Mouse (Mus musculus) yolk sac, embryonic 10.5 days (tissue): ENCODE results near the gene Golga5.

Experiments used
- DNase-seq: peaks from one replicate; pipeline ENCODE4 v3.0.0-alpha.2; 2017; ENCODE audit warnings: low spot score

The Golga5 gene

DNA sequence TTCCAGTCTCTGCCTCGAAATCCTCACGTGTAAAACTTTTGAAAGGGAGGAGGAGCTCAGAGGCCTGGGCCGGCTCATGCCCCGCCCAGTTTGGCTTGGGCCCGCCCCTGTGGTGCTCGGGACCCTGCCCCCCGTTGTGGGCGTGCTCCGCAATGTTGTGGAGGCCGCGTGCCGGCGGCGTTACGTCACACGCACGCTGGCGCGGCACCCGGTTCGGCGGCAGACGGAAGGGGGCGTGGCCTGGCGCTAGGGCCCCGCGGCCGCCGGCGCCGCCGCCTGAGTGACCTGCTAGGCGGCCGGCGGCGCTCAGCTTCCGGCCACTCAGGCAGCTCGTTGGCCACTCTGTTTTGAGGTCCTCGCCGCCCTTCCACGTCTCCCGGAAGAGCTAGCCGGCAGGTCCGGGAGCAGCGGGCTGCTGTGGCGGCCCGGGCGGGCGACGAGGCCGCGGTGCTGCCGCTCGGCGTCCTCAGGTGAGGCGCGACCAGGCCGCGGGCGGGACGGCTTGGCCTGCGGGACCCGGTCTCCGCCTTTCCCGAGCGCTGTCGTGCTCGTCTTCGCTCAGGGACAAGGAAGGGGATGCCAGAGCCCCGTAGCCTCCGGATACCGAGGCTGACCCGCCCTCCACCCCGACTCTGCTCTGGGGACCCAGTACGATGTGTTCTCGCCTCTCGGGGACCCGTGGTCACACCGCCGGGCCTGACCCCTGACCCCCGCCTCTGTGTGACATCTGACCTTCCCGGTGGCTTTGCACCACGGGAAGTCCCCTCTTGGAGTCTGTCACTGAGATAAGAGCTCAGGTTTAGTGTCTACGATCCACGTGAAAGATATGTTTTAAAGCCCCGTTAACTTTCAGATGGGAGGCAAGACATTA is at the start of gene Golga5:
TSS of gene Golga5 (plus strand) at position 242 of the 871 bp plus-strand sequence.
- DNase-seq, result peak; percentile 96

DNA sequence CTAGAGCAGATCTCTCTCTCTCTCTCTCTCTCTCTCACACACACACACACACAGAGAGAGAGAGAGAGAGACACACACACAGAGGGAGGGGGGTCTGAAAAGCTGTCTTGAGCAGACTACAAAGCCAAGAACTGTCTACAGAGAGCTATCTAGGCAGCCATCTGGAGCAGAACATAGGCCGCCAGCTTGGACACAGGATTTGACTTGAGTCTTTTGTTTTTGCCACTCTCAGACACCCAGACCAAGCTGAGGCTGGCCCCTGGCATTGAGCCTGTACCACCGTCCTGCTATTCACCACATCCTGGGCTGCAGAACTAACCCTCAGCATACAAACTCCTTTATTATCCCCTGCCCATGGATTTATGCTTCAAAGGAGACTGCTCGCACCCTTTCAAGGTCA is 49.4 kb upstream of the Golga5 start:
- no peak for DNase-seq

DNA sequence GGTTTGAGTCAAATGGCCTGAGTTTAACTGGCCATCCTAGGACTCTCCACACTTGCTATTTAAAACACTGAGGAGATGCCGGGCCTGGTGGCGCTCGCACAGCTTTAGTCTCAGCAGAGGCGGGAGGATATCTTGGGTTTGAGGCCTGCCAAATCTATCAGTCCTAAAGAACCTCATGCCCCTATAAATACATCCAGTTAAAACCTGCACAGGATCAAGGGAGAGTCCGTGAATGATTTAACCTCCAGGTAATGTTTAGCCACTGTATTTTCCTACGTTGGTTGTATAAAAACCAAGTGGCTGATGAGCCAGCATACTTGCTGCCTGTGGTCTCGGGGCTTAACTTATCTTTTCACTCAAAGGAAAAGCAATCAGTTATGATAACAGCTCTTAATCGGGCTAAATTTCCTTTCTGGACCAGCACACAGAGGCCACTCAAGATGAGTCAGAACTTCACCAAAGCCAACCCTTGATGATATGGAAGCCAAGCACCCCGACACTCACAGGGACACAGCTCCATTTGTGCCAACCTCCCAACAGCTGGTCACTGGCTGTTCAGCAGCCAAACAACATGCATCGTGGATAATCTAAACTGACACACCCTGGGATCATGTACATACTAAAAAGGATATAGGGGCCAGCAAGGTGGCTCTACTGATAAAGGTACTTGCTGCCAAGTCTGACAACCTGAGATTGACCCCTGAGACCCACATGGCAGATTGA is 48.6 kb upstream of the Golga5 start:
- no peak for DNase-seq

DNA sequence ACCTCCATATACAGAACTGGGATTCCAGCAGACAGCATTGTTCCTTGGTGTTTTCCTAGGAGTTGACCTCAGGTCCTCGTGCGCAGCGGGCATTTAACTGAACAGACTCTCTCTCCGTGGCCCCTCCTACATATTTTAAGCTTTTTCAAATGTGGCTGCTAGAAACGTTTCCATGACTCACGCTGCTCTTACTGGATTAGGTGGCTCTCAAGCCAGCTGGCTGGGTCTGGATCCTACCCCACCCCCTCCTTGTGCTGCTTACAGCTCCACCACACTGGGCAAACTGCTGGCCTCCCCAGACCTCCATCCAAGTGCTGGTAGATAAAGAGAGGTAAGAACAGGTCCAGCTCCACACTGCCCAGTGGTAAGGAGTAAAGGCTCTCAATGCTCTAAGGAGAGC is 46.9 kb upstream of the Golga5 start:
- peak; percentile 56 for DNase-seq

- DNase-seq, result peak; percentile 61
Measured at GRCm38 (mm10) chr12:102422623-102423320, 46.2 kb upstream of the Golga5 start.

GRCm38 (mm10) chr12:102423625-102424024 is 45.3 kb upstream of the Golga5 start:
- DNase-seq, result peak; percentile 58

GRCm38 (mm10) chr12:102424456-102424855 is 44.5 kb upstream of the Golga5 start:
- DNase-seq, result peak; percentile 68

DNA sequence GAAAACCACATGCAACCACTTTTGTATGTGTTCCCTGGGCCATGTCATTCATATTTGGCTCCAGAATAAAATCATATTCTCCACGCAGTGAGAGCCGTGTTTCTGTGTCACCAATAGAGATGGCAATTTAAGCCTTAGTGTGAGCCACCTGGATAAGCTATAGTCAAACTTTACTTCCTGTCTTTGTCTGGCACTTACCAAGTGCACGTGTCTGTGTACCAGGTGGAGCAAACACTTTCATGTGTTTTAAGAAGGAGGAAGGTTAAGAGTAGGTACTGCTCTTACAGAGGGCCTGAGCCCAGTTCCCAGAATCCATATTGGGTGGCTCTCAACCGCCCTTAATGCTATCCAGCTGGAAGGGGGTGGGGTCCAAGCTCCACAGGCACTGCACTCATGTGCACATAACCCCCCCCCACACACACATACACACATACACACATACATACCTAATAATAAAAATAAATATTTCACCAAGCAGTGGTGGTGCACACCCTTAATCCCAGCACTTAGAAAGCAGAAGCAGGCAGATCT is 43.8 kb upstream of the Golga5 start:
- DNase-seq, result no peak

DNA sequence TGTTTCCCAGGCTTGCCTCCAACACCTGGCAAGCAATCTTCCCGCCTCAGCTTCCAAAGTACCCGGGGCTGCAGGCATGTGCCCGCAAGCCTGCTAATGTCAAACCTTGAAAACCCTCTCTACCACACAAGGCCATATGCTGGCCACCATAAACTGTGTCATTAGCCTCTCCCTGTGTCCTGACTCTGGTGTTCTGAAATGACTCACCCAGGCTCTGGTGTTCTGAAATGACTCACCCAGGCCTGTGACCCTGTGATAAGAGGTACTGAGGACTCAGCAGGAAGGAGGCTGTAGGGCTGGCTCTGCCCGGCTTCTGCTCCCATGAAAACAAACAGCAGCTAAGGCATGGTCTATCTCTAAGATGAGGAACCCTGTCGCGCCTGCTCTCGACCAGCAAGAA is 42.6 kb upstream of the Golga5 start:
- peak; percentile 86 for DNase-seq

DNA sequence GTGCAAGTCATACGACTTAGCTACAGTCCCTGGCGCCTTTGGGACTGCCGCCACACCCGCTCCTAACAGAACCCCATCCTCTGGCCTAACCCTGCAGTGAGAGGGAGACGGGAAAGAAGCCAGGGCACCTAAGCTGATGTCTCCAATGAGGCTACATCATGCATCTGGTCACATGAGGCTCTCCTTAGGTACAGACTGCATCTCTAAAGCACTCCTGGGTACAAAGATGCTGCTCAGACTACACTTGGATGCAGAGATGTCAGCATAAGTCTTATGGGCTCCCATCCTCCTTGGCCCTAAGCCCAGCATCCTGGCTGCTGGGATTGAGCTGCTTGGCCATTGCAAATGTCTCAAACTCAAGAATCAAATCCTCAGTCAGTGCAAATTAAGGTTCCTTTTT is 39.3 kb upstream of the Golga5 start:
- DNase-seq, result no peak

DNA sequence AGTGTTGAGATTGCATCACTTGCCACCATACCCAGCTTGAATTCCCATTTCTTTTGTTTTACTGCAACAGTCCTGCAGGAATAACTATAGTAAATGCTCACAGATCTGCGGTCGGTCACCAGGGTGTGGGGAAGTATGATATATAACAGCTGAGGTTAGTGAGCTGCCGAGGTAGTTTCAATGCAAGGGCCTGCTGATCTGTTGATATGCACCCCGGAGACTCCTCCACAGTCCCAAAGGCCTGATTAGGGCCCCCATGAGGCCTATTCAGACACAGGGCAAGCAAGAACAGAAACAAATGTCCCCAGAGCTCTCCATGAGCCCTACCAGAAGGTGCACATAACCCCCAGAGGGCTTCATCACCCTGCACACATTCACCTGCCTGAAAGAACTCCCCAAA is 38.7 kb upstream of the Golga5 start:
- no peak for DNase-seq

DNA sequence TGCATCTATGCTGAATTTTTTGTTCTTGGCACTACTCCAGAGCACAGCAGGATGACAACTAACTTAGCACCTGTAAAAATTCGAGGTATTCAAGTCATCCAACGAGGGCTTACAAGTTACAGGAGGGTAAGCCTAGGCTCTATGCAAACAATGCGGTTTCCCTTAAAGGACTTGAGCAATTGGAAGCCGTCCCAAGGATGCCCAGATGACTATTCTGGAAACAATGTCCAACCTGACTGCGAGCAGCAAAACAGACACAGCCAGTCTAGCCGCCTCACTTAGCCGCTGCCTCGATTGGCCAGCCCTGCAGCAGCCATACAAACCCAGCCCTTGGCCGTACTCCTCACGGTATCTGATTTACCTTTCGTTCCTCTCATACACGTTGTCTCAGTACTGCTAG is 36.7 kb upstream of the Golga5 start:
- no peak for DNase-seq

DNA sequence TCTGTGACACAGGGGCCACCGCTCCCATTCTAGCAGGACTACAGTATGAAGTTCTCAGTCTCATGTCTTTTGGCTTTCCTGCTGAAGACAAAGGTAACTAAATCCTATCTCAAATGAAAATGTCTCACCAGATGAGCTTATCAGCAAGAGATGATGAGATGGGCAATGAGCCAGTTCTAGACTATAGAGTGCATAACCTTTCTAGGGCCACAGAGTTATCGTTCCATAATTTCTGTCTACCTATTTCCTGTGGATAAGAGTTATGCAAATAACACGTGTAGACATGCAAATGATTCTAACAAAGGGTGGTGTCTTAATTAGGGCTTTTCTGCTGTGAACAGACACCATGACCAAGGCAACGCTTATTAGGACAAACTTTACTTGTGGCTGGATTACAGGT is 34.8 kb upstream of the Golga5 start:
- no peak for DNase-seq

DNA sequence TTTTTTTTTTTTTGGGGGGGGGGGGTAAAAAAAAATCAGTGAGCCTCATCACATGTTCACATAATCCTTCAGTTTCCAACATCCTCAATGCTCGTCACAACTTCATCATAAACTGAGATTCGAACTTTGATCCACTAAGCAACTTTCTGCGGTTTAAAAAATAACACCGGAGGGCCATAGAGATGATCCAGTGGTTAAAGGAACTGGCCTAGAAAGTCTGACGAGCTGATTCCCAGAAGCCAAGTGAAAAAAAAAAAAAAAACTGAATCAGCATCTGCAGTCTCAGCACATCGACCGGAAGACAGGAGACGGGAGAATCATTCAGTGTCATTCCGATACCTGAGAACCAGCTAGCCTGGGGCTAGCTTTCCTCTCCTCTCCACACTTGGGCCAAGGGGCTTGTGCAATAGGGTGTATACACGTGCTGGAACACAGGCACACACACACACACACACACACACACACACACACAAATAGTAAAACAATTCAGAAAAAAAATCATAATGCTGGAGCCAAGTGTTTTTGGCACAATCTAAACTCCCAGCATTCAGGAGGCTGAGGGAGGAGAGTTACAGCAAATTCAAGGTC is 31.9 kb upstream of the Golga5 start:
- DNase-seq, result peak; percentile 49

GRCm38 (mm10) chr12:102437952-102438351 is 31.0 kb upstream of the Golga5 start:
- DNase-seq, result no peak

DNA sequence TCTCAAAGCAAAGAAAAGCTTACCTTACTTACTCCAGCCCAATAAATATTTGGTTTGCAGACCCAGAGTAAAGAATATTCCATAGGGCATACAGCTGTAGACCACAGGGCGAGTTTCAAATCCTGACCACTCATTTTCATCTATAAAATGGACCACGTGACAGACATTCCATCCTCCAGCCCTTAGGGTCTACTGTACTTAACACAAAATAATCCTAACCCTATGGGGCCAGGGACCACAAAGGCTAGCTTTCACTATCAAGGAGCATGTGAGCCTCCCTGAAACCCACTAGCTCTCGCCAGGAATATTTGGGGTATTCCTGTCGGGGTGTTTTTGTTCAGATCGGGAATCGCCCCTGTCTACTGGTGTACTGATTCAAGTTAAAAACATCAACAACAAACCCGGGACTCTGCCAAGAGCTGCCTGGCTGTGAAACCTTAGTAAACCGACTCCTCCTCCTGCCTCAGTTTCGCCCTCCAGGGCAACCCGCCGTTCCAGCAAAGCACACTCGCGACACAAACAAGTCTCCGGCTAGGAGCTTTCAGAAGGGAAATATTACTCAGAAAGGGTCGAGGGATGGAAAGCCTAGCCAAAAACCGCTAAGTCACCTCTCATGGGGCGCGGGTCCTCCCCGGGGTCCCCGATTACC is 29.8 kb upstream of the Golga5 start:
- no peak for DNase-seq

DNA sequence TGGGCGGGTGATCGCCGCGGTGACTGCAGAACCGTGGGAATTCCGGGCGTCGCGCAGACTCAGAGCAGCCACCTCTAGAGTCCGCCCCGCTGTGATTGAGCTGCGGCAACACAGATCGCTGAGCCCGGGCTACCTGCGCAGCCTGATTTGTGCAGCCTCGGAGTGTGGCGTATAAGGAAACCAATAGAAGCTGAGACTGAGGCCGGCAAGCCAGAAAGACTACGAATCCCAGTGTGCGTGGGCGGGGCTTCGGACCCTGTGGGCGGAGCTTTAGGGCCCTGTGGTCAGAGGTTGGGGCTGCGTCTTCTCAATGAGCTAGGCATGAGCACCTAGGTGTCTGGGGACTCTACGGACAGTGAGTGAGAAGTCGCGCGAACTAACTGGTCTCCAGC is 29.3 kb upstream of the Golga5 start, which contains the start of gene Lgmn:
TSS of gene Lgmn (minus strand) at position 182 of the 392 bp plus-strand sequence.
- peak; percentile 98 for DNase-seq

- no peak for DNase-seq
Measured at GRCm38 (mm10) chr12:102440551-102440950, 28.4 kb upstream of the Golga5 start.

GRCm38 (mm10) chr12:102441141-102441540 is 27.8 kb upstream of the Golga5 start:
- DNase-seq, result no peak

DNA sequence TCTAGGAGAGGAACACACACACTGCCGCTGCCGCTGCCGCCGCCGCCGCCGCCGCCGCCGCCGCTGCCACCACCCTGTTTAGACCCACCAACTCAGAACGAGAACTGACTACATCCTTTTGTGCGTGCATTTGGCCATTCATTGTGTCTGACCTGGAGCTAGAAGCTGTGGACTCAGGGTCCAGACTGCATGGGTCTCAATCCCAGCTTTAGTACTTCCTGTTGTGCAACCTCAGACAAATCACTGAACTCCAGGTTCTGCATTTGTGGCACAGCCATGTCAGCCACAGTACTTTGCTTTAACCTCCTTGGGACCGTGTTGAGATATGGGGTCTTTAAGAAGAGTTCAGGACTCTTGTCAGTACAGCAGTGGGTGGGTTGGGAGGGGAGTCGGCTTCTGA is 26.3 kb upstream of the Golga5 start:
- no peak for DNase-seq

DNA sequence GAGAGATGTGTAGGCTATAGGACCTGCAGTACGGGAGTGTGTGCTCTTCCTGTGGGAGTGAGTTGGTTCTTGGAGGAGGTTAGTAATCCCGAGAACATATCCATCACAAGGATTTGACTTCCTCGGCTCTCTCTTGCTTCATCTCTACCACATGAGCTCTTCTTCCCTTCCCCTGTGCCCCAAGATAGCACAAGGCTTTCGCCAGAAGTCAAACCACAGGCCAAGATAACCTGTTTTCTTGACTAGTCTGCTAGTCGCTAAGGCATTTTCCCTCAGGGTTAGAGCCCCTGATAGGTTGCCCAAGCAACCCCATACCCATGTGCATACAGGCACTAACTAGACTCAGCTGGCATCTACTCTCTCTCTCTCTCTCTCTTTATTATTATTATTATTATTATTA is 25.3 kb upstream of the Golga5 start:
- DNase-seq, result no peak

DNA sequence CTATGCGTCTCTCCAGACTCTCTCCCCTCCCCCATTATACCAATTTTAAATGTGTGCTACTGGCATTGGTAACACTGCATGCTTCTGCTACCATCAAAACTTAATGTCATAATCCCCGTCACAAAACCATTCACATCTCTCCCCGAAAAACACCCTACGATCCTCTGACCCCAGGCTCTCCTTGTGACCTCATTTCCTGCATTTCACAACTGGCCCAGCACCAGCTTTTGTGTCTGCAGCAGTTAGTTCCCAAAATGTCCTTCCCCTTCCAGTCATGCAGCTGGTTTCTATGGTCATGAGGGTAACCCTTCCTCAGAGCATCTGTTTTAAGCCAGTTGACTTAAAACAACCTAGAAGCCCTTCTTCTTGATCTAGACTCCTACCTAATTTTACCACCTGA is 23.5 kb upstream of the Golga5 start:
- DNase-seq, result no peak
